Mouse (Mus musculus): Measurements from ENCODE around the gene Frmpd1. TPM values are rescaled to one million over a fixed set of nuclear protein-coding genes. Genes with fewer than 3 reads are reported as not detected.

Gene Frmpd1
- polyA plus RNA-seq, 1 experiment from 2014 or later, result 0.75 TPM

Other genes with a start within 250 kb of the Frmpd1 start
- gene Grhpr, start 203.5 kb upstream of the Frmpd1 start, polyA plus RNA-seq (2015; fragmentation: Nextera tagmentation; extraction: Ambion mirVana), result 56.9 and 60.1 TPM in 2 replicates
- 19.4 TPM in 2 replicates for gene Zbtb5, start 172.5 kb upstream of the Frmpd1 start, polyA plus RNA-seq (2015; fragmentation: Nextera tagmentation; extraction: Ambion mirVana)
- gene Polr1e, start 166.3 kb upstream of the Frmpd1 start, polyA plus RNA-seq (2015; fragmentation: Nextera tagmentation; extraction: Ambion mirVana), result 36.1 and 42.7 TPM in 2 replicates
- gene Fbxo10, start 100.3 kb upstream of the Frmpd1 start, polyA plus RNA-seq (2015; fragmentation: Nextera tagmentation; extraction: Ambion mirVana), result 12.5 and 13.9 TPM in 2 replicates
- gene Tomm5, start 76.8 kb upstream of the Frmpd1 start, polyA plus RNA-seq (2015; fragmentation: Nextera tagmentation; extraction: Ambion mirVana), result 183 and 189 TPM in 2 replicates
- gene Trmt10b, start 112.3 kb downstream of the Frmpd1 start, polyA plus RNA-seq (2015; fragmentation: Nextera tagmentation; extraction: Ambion mirVana), result 17.0 and 17.6 TPM in 2 replicates
- gene Dcaf10, start 157.2 kb downstream of the Frmpd1 start, polyA plus RNA-seq (2015; fragmentation: Nextera tagmentation; extraction: Ambion mirVana), result 12.5 and 13.2 TPM in 2 replicates
- 82.7 and 82.8 TPM in 2 replicates for gene Exosc3, start 157.9 kb downstream of the Frmpd1 start, polyA plus RNA-seq (2015; fragmentation: Nextera tagmentation; extraction: Ambion mirVana)
- gene Slc25a51, start 223.9 kb downstream of the Frmpd1 start, polyA plus RNA-seq (2015; fragmentation: Nextera tagmentation; extraction: Ambion mirVana), result 65.7 and 68.1 TPM in 2 replicates

All from lung, embryonic 15.5 days (tissue).